Mouse (Mus musculus): ENCODE measurements around the gene Notch1.

DNA sequence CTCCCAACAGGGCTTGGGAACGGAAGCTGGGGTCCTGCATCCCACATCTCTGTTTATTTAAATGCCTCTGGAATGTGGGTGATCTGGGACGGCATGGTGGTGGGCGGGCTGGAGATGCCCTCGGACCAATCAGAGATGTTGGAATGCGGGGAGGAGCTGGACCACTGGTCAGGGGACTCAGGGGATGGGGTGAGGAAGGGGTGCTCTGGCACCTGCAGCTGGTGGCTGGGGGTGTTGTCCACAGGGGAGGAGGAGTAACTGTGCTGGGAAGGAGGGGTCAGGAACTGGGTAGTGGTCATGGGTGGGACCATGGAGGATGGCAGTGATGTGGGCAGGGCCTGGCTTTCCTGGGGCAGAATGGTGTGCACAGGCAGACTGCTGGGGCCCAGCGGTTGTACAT lies 57.0 kb downstream of the Notch1 start:
- TF ChIP-seq CTCF (IDR thresholded peaks at IDR 0.05; ENCODE audit: low read depth, low read length) (no peak), POLR2A (IDR thresholded peaks at IDR 0.05; ENCODE audit: borderline replicate concordance, low read depth, low read length) (no peak)
